Mouse (Mus musculus) CH12.LX (cell line): ENCODE data around the gene Sox2.

ENCODE experiments used
- CTCF ChIP-seq, 2 experiments: IDR thresholded peaks in 1 of 2; conservative IDR thresholded peaks in 1 of 2; 2 replicates each; pipeline ENCODE4 v1.5.1; 2011 to 2012; ENCODE audit warnings: low read depth in 2 of 2, low read length in 2 of 2, improper control_type of control experiment in 1 of 2, inconsistent platforms in 1 of 2, mild to moderate bottlenecking in 1 of 2, moderate library complexity in 1 of 2
- ETS1 ChIP-seq: conservative IDR thresholded peaks from 2 replicates; pipeline ENCODE4 v1.6.1; 2012; ENCODE audit warnings: low read depth, mild to moderate bottlenecking, inconsistent platforms, low read length, improper control_type of control experiment, moderate library complexity
- JUN ChIP-seq: IDR thresholded peaks from 2 replicates; pipeline ENCODE4 v1.6.1; 2011; ENCODE audit warnings: low read depth, mild to moderate bottlenecking, low read length, improper control_type of control experiment, moderate library complexity; ENCODE audit not compliant: insufficient read depth
- MAZ ChIP-seq: IDR thresholded peaks from 2 replicates; pipeline ENCODE4 v1.6.1; 2012; ENCODE audit warnings: low read depth, mild to moderate bottlenecking, inconsistent platforms, low read length, improper control_type of control experiment, moderate library complexity
- NRF1 ChIP-seq: IDR thresholded peaks from 2 replicates; pipeline ENCODE4 v1.6.1; 2014; ENCODE audit warnings: low read depth, mild to moderate bottlenecking, inconsistent platforms, low read length, improper control_type of control experiment, moderate library complexity
- POLR2A ChIP-seq: IDR thresholded peaks from 2 replicates; pipeline ENCODE4 v1.6.1; 2011; ENCODE audit warnings: low read depth, mild to moderate bottlenecking, improper control_type of control experiment, low read length

- no peak for TF ChIP-seq CTCF (conservative IDR thresholded peaks at IDR 0.05 in 1 of 2, IDR thresholded peaks at IDR 0.05 in 1 of 2; ENCODE audit: low read depth in 2 of 2, low read length in 2 of 2)
- TF ChIP-seq POLR2A, result no peak
- no peak for TF ChIP-seq ETS1
- no peak for TF ChIP-seq JUN
- TF ChIP-seq NRF1, result no peak
- no peak for TF ChIP-seq MAZ
Measured at GRCm38 (mm10) chr3:34692394-34692745, 42.2 kb downstream of the Sox2 start.
